Mouse (Mus musculus) left cerebral cortex, postnatal 14 days (tissue): Measurements from ENCODE around the gene Ccs. TPM values are rescaled to one million over a fixed set of nuclear protein-coding genes. Genes with fewer than 3 reads are reported as not detected.
"Not testable (repeated sequence)": the region's sequence is repeated elsewhere in the genome, so short reads cannot be mapped to it uniquely, and the experiment has no call there.

Source experiments
- DNase-seq, 2 experiments: peaks; one replicate each; pipeline ENCODE4 v3.0.0; 2021 to 2022; ENCODE audit warnings: low spot score in 2 of 2, mixed read lengths in 1 of 2
- intact Hi-C: fragments of 180-260 bp; cut with DNase I; formaldehyde crosslinking; loops from one replicate; pipeline ENCODE4 v1.15.1; 2025
- total RNA-seq, 2 experiments: library from RNA; stranded (reverse); gene quantifications; 2 replicates each; pipeline ENCODE4 v1.2.3; 2021

The Ccs gene
- total RNA-seq, 2 experiments from 2014 or later: 33.5 to 33.7 TPM

DNA sequence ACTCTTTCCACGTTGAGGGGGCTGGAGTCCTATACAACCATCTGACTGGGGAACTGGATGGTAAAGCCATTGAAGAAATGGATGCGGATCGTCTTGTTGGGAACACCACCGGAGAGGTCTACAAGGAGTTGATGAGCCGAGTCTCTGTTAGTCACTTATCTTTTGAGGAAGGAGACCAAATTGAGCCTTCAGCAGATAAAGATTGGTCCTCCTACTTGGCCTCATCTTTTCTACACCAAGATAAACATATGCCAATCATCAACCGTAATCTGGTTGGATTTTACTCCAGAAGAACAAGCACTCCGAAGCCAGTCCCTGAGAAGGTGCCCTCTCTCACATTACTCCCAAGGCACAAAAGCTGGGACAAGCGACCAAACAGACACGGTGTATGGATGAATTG, 1.7 kb upstream of the Ccs start:
- no peak for DNase-seq
- intact Hi-C loops: no loop called here

DNA sequence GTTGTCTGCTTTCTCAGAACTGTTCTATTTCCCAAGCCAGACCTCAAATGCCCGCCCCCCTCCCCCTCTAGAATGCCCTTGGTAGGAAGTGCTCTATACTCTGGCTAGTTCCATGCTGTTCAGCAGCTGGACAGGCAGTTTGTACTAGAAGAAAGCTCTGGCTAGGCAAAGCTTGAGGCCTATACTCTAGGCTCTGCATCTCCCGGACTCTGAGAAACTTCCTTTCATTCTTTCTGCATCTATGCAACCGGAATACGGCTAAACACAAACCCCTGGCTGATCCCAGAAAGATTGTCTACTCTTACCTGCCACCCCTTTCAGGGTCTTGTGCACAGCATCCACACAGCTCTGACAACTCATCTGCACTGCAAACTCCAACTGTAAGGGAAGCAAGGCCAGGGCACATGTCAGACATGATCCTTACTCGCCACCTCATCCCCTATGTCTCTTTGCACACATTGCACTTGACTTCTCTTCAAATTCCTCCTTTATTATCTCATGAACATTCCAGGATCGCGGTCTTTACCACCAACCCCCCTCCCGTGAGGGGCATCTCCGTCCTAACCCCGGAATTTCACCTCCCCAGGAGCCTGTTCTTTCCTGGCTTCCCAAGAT, 499 bp downstream of the Ccs start:
- intact Hi-C loops: no loop called here
- DNase-seq: no peak

DNA sequence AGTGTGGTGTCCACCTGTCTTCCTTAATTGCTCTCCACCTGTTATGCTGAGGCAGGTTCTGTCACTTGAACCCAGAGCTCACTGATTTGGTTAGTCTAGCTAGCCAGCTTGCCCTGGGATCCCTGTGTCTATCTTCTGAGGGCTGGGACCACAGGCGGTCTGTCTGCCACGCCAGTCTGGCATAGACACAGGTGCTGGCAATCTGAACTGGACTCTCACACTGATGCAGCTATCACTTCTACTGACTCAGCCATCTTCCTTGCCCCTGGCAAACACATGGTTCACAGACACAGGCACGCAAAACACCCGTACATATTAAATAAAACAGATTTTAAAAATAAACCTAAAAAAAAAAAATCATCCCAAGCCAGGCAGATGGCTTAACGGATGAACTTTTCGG, 2.1 kb downstream of the Ccs start:
- DNase-seq: no peak
- intact Hi-C loops: no loop called here

DNA sequence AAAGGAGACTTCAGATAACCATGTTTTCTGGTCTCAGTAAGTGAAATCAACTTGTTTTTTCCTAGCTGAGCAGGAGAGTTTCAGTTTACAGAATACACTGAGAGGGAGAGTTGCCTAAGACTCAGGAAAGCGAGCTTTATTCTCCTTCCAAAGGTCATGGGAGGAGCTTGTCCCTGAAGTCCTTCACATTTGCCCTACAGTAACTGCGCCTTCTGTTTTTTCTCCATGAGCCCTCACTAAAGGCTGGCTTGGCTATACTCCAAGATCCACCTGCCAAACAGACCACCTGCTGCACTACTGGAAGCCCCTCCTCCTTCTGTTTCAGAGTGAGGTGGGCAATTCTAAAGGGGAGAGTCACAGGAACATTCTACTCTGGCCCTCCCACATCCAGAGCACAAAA, 3.0 kb downstream of the Ccs start:
- intact Hi-C loops: no loop called here

DNA sequence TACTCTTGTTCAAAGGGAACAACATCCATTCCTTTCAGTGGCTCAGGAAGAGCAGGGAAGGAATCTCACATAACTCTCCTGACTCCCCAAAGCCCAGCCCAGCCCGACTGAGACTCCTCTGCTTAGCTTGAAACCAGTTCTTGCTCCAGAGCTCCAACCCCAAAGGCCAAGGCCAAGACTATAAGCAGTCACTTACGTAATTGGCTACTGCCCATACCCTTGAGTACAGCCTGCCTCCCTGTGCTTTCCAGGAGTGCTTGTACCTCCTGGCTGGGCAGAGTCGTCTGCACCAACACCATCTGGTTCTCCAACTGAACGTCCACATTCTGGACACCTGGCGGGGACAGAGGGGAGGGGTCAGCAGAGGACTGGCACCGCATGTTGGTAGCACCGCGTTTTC, 5.2 kb downstream of the Ccs start:
- DNase-seq: no peak

More for the DNA sequence above, 3.0 kb downstream of the Ccs start:
- no peak for DNase-seq

DNA sequence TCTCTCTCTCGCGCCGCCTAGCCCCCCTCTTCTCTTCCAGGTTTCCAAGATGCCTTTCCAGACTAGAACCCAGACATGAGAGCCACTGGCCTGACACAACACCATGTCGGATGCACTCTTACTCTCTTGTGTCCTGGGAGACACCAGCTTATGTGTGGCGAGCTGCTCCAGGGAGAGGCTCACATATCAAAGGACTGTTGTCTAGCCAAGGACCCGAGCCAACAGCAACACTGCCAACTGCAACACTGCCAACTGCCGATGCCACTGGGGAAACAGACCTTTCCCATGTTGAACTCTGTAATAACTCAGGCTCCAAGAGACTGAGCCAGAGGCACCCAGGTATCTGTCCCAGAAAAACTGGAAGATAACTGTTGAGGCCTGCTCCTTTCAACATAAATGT, 10.0 kb downstream of the Ccs start:
- peak; percentile 31 to 41 for DNase-seq
- intact Hi-C loops: no loop called here

More for the DNA sequence above, 5.2 kb downstream of the Ccs start:
- intact Hi-C loops: no loop called here

- intact Hi-C loops: no loop called here
- DNase-seq: no peak
Observed at GRCm38 (mm10) chr19:4828444-4829114, 10.6 kb downstream of the Ccs start.

- intact Hi-C loops: no loop called here
Observed at GRCm38 (mm10) chr19:4820678-4821303, 18.3 kb downstream of the Ccs start.

DNA sequence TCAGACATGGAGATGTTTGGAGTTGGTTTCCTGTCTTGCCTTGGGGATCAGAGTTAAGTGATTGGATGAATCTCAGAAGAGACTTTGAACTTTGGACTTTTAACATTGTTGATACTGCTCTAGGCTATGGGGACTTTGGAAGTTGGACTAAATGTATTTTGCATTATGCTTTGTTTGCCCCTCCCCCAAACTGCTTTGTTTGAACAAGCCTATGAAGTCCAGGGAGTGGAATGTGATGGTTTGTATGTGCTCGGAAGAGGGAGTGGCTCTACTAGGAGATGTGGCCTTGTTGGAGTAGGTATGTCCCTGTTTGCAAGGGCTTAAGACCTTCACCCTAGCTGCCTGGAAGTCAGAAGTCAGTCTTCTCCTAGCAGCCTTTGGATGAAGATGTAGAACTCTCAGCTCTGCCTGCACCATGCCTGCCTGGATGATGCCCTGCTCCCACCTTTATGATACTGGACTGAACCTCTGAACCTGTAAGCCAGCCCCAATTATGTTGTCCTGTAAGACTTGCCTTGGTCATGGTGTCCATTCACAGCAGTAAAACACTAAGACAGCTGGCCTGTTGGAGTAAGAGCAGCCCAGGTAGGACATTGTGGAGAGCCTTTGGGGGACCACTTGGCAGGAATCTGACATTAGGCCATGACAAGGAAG, 21.8 kb downstream of the Ccs start:
- intact Hi-C loops: no loop called here
- no peak for DNase-seq

More at GRCm38 (mm10) chr19:4820678-4821303, 18.3 kb downstream of the Ccs start:
- DNase-seq: peak; percentile 76 to 83

DNA sequence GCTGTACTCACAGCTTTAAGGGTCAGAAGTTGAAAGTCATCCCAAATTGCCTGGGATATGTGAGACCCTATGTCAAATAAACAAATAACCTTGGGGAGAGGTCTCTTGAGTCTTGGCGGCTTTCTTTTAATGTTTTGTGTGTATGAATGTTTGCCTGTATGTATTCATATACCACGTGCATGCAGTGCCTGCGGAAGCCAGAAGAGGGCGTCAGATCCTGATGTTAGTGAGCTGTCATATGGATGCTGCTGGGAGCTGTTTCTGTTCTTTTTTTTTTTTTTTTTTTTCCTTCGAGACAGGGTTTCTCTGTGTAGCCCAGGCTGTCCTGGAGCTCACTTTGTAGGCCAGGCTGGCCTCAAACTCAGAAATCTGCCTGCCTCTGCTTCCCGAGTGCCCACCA, 26.1 kb downstream of the Ccs start:
- intact Hi-C loops: no loop called here
- peak in 1 of 2 experiments; percentile 61 for DNase-seq

- DNase-seq, intact Hi-C loops: not testable (repeated sequence)
Observed at GRCm38 (mm10) chr19:4812334-4812949, 26.7 kb downstream of the Ccs start.

DNA sequence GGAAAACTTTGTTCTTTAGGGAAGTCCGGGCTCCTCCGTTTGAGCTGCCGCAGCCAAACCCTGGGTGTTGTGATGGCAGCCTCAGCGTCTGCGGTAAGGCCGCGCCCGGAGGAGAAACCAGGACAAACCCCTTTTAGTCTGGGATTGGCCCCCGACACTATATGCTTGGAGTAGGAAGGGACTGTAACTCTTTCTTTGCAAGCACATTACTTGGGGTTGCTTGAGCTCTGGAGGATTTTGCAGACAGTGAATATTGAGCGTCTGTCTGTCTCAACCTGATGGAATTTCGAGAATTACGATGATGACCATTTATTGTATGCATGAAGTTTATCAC, 27.3 kb downstream of the Ccs start:
- intact Hi-C loops: no loop called here

GRCm38 (mm10) chr19:4811063-4811908, 27.8 kb downstream of the Ccs start, which contains the start of the genes Gm21992 and Rbm14:
Gene Gm21992 (minus strand): TSS chr19:4811612.
Gene Rbm14 (minus strand): TSS chr19:4811634.
- DNase-seq: peak; percentile 98 to 99
- intact Hi-C loops: no loop called here

More for the DNA sequence above, 27.3 kb downstream of the Ccs start:
- DNase-seq: no peak

GRCm38 (mm10) chr19:4810746-4811062, 28.4 kb downstream of the Ccs start:
- intact Hi-C loops: no loop called here

DNA sequence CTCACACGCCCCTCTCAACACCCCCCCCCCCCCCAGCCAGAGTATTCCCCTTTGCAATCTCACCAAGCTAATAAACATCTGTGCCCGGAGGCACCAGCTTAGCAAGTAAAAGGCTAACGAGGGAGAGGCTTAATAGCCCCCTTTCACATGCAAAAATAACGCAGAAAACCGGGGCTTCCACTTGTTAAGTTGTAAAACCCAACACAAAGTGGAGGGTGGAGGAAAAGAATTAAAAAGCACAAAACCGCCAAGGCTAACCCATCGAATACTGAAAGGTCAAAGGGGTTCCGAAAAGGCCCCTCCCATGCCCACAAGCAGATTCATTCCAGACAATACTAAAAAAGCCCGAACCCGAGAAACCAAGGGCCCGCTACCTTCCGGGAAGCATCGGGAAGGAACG, 28.8 kb downstream of the Ccs start:
- intact Hi-C loops: no loop called here
- DNase-seq: no peak

More at GRCm38 (mm10) chr19:4810746-4811062, 28.4 kb downstream of the Ccs start:
- DNase-seq: no peak

DNA sequence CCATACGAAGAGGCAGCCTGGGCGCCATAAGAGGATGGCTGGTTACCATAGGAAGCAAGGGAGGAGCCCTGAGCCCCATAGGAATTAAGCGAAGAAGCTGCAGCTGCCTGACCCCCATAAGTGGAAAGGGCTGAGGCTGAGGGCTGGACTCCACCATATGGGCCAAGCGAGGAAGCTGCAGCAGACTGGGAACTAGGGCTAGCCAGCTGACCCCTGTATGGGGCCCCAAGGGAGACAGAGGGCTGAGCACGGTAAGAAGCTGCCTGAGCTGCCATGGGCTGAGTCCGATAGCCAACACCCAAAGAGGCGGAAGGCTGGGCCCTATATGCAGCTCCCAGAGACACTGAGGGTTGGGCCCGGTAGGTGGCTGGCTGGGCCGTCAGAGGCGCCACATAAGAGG, 35.8 kb downstream of the Ccs start:
- no peak for DNase-seq
- intact Hi-C loops: no loop called here

- intact Hi-C loops: no loop called here
- no peak for DNase-seq
Observed at GRCm38 (mm10) chr19:4802691-4803091, 36.4 kb downstream of the Ccs start.

DNA sequence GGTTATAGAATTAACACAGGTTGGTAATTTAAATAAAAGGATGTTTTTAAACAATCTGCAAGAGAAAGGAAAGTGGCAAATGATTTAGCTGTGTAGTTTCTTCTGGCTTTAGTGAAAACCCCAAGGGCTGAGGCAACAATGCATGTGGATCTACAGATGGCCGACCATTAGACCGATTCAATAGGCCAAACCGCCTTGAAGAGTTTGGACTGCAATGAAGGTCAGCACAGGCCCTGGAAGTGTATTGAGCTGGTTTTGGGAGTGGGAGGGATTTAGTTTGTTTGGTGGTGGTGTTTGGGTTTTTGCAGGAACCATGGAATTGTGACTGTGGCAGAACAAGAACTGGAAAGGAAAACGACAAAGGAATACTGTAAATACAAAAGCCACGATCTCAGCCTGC, 40.0 kb downstream of the Ccs start:
- intact Hi-C loops: no loop called here
- no peak for DNase-seq

- DNase-seq: no peak
- intact Hi-C loops: no loop called here
Observed at GRCm38 (mm10) chr19:4797846-4798245, 41.3 kb downstream of the Ccs start.
